Mouse (Mus musculus) brain, embryonic 14.5 days (tissue): ENCODE data around the gene Fbrs.

Experiments used
- CTCF ChIP-seq: fragments of 200-500 bp; IDR thresholded peaks from 2 replicates; pipeline ENCODE4 v1.5.1; 2012; ENCODE audit warnings: inconsistent platforms, mild to moderate bottlenecking, moderate library complexity, borderline replicate concordance; ENCODE audit not compliant: insufficient read depth, insufficient read length; ENCODE audit errors: extremely low read depth
- POLR2A ChIP-seq: fragments of 200-500 bp; IDR thresholded peaks from 2 replicates; pipeline ENCODE4 v1.6.1; 2012; ENCODE audit warnings: mild to moderate bottlenecking, inconsistent platforms, borderline replicate concordance; ENCODE audit not compliant: poor library complexity, insufficient read depth, insufficient read length, severe bottlenecking; ENCODE audit errors: extremely low read depth

- TF ChIP-seq CTCF (no peak), POLR2A (no peak)
These were observed 25.9 kb upstream of the Fbrs start for GRCm38 (mm10) chr7:127453056-127453455.
